Mouse (Mus musculus) heart, adult 9 months (tissue): Measurements from ENCODE around the gene Itsn1.

ENCODE experiments used
- DNase-seq, 2 experiments: peaks; one replicate each; pipeline ENCODE4 v3.0.0; 2022; ENCODE audit warnings: low spot score in 2 of 2

Gene Itsn1

GRCm38 (mm10) chr16:91730446-91730845 is 1.4 kb downstream of the Itsn1 start:
- DNase-seq = peak in 1 of 2 experiments; percentile 35

- no peak for DNase-seq
Measured at GRCm38 (mm10) chr16:91732816-91733215, 3.7 kb downstream of the Itsn1 start.

GRCm38 (mm10) chr16:91734771-91735170 is 5.7 kb downstream of the Itsn1 start:
- peak; percentile 51 to 61 for DNase-seq

GRCm38 (mm10) chr16:91736046-91736816 is 7.2 kb downstream of the Itsn1 start:
- no peak for DNase-seq

- DNase-seq = no peak
Measured at GRCm38 (mm10) chr16:91738505-91738904, 9.4 kb downstream of the Itsn1 start.

GRCm38 (mm10) chr16:91740184-91740917 is 11.3 kb downstream of the Itsn1 start:
- peak in 1 of 2 experiments; percentile 54 for DNase-seq

- DNase-seq = no peak
Measured at GRCm38 (mm10) chr16:91740918-91741255, 11.8 kb downstream of the Itsn1 start.

GRCm38 (mm10) chr16:91743055-91743454 is 14.0 kb downstream of the Itsn1 start:
- no peak for DNase-seq

- no peak for DNase-seq
Measured at GRCm38 (mm10) chr16:91746101-91746950, 17.2 kb downstream of the Itsn1 start.

- no peak for DNase-seq
Measured at GRCm38 (mm10) chr16:91747567-91747966, 18.5 kb downstream of the Itsn1 start.

GRCm38 (mm10) chr16:91751644-91752385 is 22.7 kb downstream of the Itsn1 start:
- no peak for DNase-seq

GRCm38 (mm10) chr16:91753611-91754010 is 24.5 kb downstream of the Itsn1 start:
- DNase-seq = no peak

- DNase-seq = no peak
Measured at GRCm38 (mm10) chr16:91754957-91755356, 25.9 kb downstream of the Itsn1 start.

GRCm38 (mm10) chr16:91761202-91761601 is 32.1 kb downstream of the Itsn1 start:
- DNase-seq = no peak

- no peak for DNase-seq
Measured at GRCm38 (mm10) chr16:91761761-91762160, 32.7 kb downstream of the Itsn1 start.

GRCm38 (mm10) chr16:91762476-91762875 is 33.4 kb downstream of the Itsn1 start:
- no peak for DNase-seq

- DNase-seq = no peak
Measured at GRCm38 (mm10) chr16:91763975-91764374, 34.9 kb downstream of the Itsn1 start.

GRCm38 (mm10) chr16:91764414-91764813 is 35.3 kb downstream of the Itsn1 start:
- DNase-seq = no peak

GRCm38 (mm10) chr16:91765121-91765815 is 36.2 kb downstream of the Itsn1 start:
- no peak for DNase-seq

- DNase-seq = no peak
Measured at GRCm38 (mm10) chr16:91765816-91766210, 36.7 kb downstream of the Itsn1 start.

GRCm38 (mm10) chr16:91767165-91767701 is 38.2 kb downstream of the Itsn1 start:
- DNase-seq = peak; percentile 55 to 77
